Mouse (Mus musculus) Patski (cell line): ENCODE data around the gene Galnt18. TPM values are rescaled to one million over a fixed set of nuclear protein-coding genes. Genes with fewer than 3 reads are reported as not detected.

Source experiments
- ATAC-seq: fragments of 100-300 bp; one replicate; pipeline ENCODE4 v1.8.0; 2021
- CTCF ChIA-PET: fragments of 350-600 bp; sonication (Branson Sonifier 250); formaldehyde crosslinking; loops from one replicate; lab custom pipeline; 2022; ENCODE audit warnings: inconsistent platforms; lab: Charles Lee
- POLR2A ChIA-PET: fragments of 350-600 bp; sonication (Branson Sonifier 250); formaldehyde crosslinking; loops from one replicate; lab custom pipeline; 2022; ENCODE audit warnings: antibody characterized with exemption, inconsistent platforms; lab: Charles Lee
- DNase-seq: peaks from one replicate; pipeline ENCODE4 v3.0.0-alpha.2; 2011; ENCODE audit warnings: low read depth, low spot score
- H3K27me3 ChIP-seq: fragments of 371-371 bp; one replicate; pipeline ENCODE4 v1.5.1; 2021
- CTCF ChIP-seq: fragments of 100-300 bp; IDR thresholded peaks from one replicate; pipeline ENCODE4 v1.5.1; 2021
- in situ Hi-C: fragments of 300-500 bp; cut with MboI; formaldehyde crosslinking; loops from 3 replicates; pipeline ENCODE4 v1.11.1; 2018; ENCODE audit warnings: low pct_unique_long_range_greater_than_20kb, mixed read lengths
- polyA plus RNA-seq: library from polyadenylated mRNA; unstranded; gene quantifications from one replicate; pipeline ENCODE4 v1.2.3, GENCODE M21; 2021

Galnt18 gene
- polyA plus RNA-seq, 1 experiment from 2014 or later: 6.1 TPM

DNA sequence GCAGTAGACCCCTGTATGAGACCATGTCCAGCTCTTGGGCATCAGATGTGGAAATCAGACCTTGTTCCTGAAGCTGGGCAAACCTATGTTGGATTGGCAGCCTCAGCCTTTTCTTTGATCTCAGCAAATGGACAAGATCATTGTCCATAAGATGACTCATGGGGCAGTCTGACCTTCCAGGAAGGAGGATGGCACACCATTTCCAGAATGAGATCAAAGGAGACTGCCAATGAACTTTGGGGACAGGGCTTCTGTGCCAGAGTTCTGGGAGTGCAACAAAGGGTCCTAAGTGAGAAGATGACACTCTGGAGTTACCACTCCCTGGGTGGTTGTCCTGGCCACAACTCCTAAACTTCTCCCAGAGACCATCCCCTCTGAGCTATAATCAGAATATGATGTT is 174.1 kb downstream of the Galnt18 start:
- CTCF ChIA-PET: interaction anchor here (1.1 kb wide), 1 partner anchor 11 kb away, joined by 3 read pairs; no protein-coding TSS in a partner anchor
- POLR2A ChIA-PET: no interaction called here
- DNase-seq (no peak), ATAC-seq (no peak)
- in situ Hi-C loops: no loop called here
- no peaks in the 10 kb centered on the region for H3K27me3 ChIP-seq
- no peak for TF ChIP-seq CTCF

DNA sequence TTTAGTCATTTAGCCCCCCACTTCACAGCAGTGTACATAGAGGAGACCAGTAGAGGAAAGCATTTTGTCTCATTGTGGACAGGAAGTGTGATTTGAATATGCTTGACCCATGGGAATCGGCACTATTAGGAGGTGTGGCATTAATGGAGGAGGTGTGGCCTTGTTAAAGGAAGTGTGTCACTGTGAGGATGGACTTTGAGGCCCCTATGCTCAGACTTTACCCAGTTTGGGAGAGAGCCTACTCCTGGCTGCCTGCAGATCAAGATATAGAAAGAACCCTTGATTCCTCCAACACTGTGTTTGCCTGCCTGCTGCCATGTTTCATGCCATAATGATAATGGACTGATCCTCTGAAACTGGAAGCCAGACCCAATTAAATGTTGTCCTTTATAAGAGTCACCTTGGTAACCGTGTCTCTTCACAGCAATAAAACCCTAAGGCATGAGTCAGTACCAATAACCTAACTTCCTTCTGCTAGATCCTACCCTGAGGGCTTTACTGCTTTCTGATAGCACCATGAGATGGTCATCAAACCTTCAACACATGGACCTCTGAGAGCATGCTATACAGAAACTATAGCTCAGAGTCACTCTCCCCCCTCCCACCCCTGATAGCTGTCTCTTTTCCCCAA is 175.1 kb downstream of the Galnt18 start:
- no peak for ATAC-seq
- POLR2A ChIA-PET: no interaction called here

DNA sequence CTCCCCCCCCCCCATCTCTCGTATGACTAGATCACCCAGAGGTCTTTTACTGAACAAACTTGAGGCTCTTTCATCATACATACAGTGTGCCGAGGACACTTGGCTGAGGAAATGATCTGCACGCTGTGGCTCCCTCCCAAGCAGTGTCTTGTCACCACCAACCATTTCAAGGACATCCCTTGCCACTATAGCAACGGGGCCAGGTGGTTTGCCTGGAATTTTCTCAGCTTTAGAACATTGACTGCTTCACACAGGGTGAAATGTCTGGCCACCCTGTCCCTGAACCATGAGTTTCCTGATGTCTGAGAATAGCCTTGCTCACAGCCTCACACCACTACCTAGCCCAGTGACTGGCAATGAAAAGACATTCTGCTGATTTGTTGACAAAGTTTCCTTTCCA is 176.6 kb downstream of the Galnt18 start:
- DNase-seq (no peak), ATAC-seq (no peak)
- CTCF ChIA-PET: no interaction called here
- POLR2A ChIA-PET: no interaction called here
- TF ChIP-seq CTCF: no peak
- H3K27me3 ChIP-seq: no peaks in the 10 kb centered on the region
- in situ Hi-C loops: no loop called here

More for the DNA sequence above, 175.1 kb downstream of the Galnt18 start:
- CTCF ChIA-PET: interaction anchor here (1.1 kb wide), 1 partner anchor 10 kb away, joined by 3 read pairs; no protein-coding TSS in a partner anchor
- no peaks in the 10 kb centered on the region for H3K27me3 ChIP-seq
- in situ Hi-C loops: no loop called here
- no peak for TF ChIP-seq CTCF
- no peak for DNase-seq

DNA sequence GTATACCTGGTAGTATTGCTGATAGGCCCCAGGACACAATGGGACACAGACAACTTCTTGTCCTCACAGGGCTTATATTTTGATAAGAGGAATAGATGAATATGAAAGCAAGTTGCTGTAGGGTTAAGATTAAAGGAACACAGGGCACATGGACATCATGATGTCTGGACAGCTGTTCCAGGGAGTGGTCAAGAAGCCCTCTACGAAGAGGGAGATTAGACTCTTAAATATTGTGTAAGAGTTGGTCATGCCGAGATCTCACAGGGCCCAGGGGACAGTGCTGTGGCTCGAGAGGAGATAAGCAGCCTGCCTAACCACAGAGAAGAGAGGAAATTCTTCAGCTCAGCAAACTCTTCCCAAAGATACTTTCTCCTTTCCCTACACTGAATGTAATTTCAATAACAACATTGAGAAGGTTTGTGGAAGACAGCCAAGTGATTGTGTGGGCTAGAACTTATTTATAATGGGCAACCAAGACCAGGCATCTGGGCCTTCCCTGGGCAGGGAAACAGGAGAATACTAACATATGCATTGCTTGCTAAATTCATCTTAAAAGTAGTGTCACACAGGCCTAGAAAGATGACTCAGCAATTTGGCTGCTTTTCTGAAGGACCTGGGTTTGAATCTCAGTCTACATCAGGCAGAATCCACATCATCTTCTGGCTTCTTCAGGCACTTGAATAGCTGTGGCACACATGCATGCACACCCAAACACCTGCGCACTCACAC is 178.3 kb downstream of the Galnt18 start:
- ChIA-PET CTCF (no interaction called here), POLR2A (no interaction called here)
- H3K27me3 ChIP-seq: no peaks in the 10 kb centered on the region
- no peak for DNase-seq
- ATAC-seq: no peak
- TF ChIP-seq CTCF: no peak
- in situ Hi-C loops: no loop called here

DNA sequence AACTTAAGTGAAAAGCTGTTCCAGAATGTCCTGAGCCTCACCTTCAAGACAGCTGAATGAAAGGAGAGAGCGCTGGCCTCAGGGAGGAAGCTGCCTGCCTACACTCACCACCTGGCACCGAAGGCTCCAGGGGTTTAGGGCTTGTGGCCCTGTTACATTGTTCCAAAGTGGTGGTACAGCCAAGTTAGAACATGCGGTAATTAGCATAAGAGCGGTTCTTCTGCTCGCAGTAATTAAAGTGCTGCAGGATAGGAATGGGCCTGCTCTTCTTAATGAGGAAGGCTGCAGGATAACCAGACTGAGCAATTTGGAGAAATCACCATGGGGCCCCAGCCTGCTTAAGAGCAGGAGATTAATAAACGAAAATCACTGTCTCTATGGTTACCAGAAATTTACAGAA is 179.0 kb downstream of the Galnt18 start:
- in situ Hi-C loops: no loop called here
- ChIA-PET CTCF (no interaction called here), POLR2A (interaction anchor here (0.6 kb wide), 1 partner anchor 304 kb away, joined by 6 read pairs; no protein-coding TSS in a partner anchor)
- no peak for TF ChIP-seq CTCF
- H3K27me3 ChIP-seq: no peaks in the 10 kb centered on the region
- DNase-seq (no peak), ATAC-seq (no peak)

DNA sequence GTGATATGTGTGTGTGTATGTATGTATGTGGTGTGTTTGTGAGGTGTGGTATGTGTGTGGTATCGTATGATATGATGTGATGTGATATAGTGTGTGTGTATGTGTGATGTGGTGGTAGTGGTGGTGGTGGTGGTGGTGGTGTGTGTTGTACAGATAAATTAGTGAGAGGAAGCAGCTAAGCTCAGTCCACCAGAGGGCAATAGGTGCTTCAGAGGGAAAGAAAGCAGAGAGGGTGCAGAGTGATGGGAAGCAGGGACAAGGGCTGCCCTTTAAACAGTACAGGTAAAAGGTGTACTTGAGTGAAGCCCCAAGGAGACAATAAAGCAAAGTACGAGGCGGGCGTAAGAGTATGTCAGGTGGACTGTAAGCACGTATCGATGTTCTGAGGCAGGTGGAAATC is 186.1 kb downstream of the Galnt18 start:
- DNase-seq (no peak), ATAC-seq (no peak)
- no peak for TF ChIP-seq CTCF
- ChIA-PET CTCF (no interaction called here), POLR2A (no interaction called here)
- no peaks in the 10 kb centered on the region for H3K27me3 ChIP-seq
- in situ Hi-C loops: no loop called here

DNA sequence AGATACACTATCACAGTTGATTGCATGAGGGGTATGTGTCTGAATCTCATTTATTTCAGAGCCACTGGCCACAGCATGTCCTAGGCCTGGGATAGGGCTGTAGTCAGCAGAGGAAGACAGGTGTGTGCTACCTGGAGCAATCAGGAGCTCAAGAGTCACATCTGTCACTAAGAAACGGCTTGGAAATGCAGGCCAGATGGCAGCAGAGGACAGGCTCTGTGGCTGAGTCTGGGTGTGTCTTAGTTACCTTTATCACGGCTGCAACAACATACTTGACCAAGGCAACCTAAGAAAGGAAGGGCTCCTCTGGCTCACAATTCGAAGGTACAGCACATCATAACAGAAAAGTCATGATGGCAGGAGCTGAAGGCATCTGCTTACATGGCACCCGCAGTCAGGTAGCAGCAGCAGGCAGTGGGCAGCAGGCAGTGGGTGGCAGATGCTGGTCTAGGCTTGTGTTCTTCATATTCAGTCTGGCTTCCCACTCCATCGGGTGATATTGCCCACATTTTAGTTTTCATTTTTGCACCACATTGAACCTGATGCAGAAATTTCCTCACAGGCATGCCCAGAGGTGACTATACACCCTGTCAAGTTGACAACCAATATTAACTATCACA is 190.2 kb downstream of the Galnt18 start:
- CTCF ChIA-PET: no interaction called here
- POLR2A ChIA-PET: no interaction called here
- DNase-seq (no peak), ATAC-seq (no peak)
- TF ChIP-seq CTCF: no peak
- H3K27me3 ChIP-seq: no peaks in the 10 kb centered on the region
- in situ Hi-C loops: no loop called here

DNA sequence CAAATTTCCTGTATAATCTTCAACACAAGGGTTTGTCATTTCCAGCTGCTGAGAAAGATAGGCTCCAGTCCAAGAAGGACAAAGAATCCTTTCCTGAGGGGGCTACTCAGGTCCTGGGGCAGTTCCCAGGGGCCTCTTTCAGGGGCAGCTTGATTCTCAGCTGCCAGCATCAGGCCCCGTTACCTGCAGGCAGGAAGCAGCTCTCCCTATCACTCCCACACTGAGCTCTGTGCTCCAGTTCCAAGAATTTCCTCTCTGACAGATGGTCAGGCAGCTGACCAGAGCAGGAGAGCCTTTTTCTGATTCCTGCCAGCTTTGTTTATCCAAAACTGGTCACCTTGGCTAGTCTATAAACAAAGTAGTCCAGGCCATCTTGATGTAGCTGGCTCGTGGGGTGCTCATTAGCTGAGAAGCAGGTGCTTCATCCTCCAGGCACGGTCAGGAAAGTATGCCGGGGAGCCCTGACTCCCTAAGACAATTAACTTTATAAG is 191.4 kb downstream of the Galnt18 start:
- no peaks in the 10 kb centered on the region for H3K27me3 ChIP-seq
- in situ Hi-C loops: no loop called here
- no peak for DNase-seq
- no peak for ATAC-seq
- POLR2A ChIA-PET: no interaction called here
- CTCF ChIA-PET: no interaction called here
- TF ChIP-seq CTCF: no peak

DNA sequence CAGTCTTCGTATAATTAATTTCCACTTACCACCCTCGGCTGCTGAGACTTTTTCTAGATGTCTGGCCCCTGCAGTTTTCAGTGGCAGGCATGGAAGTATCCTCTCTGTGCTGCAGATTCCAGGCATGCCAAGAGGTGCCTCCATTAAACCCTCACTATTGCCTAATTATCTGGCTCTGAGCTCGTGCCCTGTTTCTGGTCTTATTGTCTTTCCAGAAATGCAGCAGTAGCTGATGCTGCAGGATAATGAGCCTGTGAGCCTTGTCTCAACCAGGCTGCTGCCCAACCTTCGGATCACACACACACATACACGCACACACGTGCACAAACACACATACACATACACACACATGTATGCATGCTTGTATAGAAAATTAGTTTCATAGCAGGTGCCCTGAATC is 199.2 kb downstream of the Galnt18 start:
- ChIA-PET POLR2A (no interaction called here), CTCF (interaction anchor here (1.0 to 1.3 kb wide), 2 partner anchors 14 to 57 kb away, joined by 3 to 4 read pairs; no protein-coding TSS in a partner anchor)
- in situ Hi-C loops: no loop called here
- no peaks in the 10 kb centered on the region for H3K27me3 ChIP-seq
- DNase-seq (no peak), ATAC-seq (no peak)
- TF ChIP-seq CTCF: no peak

DNA sequence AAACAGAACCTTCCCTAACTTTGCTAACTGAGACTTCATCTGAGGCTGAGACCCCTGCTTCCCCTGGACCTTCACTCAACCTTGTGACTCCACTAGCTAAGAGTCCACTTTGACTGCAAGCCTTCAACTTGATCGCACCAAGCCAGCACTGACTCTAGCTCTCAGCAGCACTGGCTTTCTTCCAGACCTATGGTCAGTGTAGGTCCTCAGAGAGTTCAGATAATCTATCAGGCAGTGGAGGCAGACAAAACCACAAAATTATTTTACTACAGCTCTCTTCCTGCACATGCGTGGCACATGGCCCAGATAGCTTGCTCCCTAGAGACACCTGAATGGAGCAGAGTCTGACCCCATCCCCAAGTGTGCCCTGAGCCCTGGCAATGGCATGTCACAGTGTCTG is 204.7 kb downstream of the Galnt18 start:
- POLR2A ChIA-PET: no interaction called here
- H3K27me3 ChIP-seq: no peaks in the 10 kb centered on the region
- CTCF ChIA-PET: no interaction called here

DNA sequence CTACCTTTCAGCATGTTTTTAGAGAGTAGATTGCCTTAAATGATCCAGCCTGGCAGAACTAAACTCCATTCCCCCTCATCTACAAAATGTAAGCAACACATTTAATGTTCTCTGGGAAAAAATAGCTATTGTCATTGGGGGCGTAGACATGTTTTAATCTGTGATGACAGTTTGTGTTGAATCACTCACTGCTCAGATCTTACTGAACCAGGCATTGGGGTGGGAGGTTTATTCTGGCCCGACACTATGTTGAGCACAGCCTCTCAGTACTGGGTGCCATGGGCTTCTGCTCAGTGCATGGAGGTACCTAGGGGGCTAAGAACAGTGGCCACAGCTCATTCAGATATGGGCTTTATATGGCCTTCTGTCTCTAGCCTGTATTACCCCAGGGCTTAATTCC is 207.4 kb downstream of the Galnt18 start:
- no peak for ATAC-seq
- CTCF ChIA-PET: no interaction called here
- in situ Hi-C loops: no loop called here
- TF ChIP-seq CTCF: no peak
- POLR2A ChIA-PET: interaction anchor here (0.9 kb wide), 1 partner anchor 9 kb away, joined by 3 read pairs; no protein-coding TSS in a partner anchor
- no peak for DNase-seq
- H3K27me3 ChIP-seq: no peaks in the 10 kb centered on the region

More for the DNA sequence above, 204.7 kb downstream of the Galnt18 start:
- DNase-seq (no peak), ATAC-seq (no peak)
- TF ChIP-seq CTCF: no peak
- in situ Hi-C loops: no loop called here
